Mouse (Mus musculus): ENCODE measurements around the gene Nek6.

- TF ChIP-seq CTCF (IDR thresholded peaks at IDR 0.05; ENCODE audit: control insufficient read depth, insufficient read depth, insufficient replicate concordance, low read depth, low read length) (no peak), POLR2A (IDR thresholded peaks at IDR 0.05; ENCODE audit: control insufficient read depth, low read depth, low read length) (no peak)
Measured at GRCm38 (mm10) chr2:38574697-38575096, 63.3 kb downstream of the Nek6 start.
